Mouse (Mus musculus) natural killer cell, adult 2 months (primary cell): ENCODE data around the gene Chd1l.

ENCODE experiments used
- DNase-seq, 2 experiments: peaks; one replicate each; pipeline ENCODE4 v3.0.0; 2022; ENCODE audit warnings: low spot score in 2 of 2

Gene Chd1l

DNA sequence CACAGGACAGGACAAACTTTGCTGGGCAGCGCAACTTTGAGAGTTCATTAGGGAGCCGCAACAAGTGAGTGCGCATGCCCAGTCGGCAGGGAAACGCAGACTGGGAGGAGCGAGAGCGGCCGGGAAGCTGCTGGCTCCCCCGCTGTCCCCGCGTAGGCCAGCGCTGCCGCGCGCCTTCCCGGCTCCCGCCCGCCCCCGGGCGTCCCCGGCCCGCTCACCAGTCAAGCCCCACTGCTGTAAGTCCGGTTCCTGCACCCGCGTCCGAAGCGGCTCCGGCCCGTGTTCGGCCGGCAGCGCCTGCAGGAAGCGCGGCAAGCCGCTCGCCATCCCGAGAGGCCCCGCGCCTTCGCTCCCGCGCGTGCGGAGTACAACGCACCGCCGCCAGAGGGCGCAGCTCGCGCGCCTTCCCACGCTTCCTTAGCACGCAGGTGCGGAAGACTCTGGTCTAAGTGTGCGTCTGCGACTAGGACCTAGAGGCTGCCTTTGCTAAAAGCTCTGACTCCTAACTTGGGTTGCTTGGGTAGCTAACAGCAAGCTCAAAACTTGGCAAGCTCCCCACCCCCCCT is at the start of gene Chd1l:
TSS of gene Chd1l (minus strand) at position 359 of the 566 bp plus-strand sequence.
- peak; percentile 88 to 92 for DNase-seq

DNA sequence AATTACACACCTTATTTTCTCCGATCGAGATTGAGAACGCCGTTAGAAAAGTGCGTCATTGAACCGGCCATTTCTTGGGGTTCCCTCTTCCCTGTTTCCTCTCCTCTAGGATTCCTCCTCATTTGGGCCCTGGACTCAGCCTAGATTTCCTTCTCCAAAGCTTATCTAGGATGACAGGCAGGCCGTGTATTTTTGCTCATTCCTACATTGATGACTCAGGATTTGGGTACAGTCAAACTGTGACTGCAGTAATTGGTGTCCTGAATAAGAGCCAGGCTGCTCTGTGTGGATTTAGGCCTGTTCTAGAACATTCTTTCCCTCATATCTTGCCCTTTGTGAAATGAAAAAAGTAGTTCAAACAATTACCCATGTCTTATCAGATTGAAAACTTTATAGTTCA is 49.7 kb upstream of the Chd1l start:
- DNase-seq: no peak

DNA sequence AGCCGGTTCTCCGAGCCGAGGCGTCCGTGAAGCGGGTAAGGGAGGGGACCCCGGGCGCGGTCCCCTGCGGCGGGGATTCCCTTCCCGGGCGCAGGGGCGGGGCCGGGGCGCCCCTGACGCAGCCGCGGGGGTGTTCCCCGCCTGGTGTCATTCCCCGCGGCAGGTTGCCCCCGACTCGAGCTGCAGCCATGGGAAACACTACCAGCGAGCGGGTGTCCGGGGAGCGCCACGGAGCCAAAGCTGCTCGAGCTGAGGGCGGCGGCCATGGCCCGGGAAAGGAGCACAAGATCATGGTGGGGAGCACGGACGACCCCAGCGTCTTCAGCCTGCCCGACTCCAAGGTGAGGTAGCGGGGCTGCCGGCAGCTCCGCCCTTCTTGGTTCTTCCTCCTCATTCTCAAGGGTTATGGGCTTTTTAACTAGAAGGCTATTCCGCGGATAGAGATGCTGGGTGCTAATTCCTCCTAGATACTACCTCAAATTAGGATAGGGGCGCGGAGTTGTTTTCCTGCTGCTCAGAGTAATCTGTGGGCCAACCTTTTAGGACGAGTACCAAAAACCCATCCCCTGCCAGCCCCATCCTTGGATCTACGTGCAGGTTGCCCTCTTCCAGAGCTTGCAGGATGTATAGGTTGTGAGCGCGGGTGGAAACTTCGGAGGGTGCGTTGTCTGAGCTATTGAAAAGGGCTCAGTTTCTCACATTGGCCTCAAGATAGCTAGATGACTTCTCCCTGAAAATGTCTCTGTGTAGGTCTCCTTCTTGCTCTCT is 48.6 kb upstream of the Chd1l start:
- DNase-seq: no peak

DNA sequence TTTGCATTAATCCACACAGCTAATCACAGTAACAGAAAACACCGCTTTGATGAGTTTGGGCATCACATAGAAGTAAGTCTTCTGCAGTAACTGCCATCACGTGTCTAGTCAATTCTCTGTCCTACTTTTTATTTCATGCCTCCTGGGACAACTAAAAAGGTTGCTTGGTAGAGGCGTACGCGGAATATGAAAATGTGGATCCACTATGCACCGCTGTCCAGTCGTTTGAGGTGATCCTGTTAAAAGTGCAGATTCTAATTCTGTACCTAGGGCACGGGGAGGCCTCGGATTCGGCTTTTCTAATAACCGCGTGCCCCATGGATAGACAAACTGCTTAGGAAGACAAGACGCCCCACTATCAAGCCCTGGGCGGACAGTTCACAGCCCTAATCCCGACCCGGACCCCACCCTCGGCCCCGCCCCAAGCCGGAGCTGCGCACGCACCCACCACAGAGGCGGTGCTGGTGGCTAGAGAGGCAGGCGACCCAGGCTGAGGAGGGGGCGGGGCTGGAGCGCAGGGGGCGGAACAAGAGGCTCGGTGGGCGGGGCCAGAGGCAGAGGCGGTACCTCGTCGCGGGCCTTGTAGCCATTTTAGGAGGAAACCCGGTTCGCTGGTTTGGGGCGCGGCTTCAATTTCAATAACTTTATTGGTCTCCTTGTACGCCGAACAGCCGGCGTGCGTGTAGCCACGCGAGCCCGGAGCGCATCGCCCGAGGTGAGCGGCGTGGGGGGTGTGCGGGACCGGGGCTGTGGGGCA is 47.8 kb upstream of the Chd1l start, which contains the start of gene Prkab2:
TSS of gene Prkab2 (plus strand) at position 539 of the 757 bp plus-strand sequence.
- peak; percentile 98 to 99 for DNase-seq

DNA sequence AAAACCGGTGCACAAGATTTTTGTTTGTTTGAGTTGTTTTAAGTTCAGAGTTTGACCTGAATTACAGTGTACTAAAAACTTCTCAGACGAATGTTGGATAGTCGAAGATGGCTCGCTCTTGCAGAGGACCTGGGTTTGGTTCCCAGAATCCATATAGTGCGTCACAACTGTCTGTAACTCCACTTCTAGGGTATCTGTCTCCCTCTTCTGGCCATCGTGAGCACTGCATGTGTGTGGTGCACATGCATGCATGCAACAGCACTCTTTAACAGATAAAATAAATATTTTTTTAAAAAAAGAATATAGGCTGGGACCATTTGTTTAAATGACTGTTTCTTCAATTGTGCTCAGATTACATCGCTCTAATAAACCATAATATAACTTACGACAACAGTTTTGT is 44.9 kb upstream of the Chd1l start:
- DNase-seq: peak; percentile 24 to 49

DNA sequence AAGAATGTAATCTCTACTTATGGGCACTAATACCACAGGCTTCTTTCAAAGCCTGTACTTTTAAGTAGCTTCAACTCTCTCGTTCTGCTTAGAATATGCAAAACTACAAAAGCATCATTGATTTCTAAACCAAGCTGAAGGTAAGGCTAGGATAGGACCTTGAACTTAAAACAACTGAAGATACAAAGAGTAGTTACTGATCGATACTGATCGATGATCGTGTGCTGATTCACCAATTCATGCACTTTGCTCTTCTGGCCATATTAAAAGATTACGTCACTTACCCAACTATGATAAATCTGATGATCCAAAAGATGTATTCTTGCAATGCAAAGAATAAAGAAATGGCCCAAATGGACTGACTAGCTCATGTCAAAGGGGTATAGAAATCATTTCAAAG is 43.8 kb upstream of the Chd1l start:
- DNase-seq: no peak

DNA sequence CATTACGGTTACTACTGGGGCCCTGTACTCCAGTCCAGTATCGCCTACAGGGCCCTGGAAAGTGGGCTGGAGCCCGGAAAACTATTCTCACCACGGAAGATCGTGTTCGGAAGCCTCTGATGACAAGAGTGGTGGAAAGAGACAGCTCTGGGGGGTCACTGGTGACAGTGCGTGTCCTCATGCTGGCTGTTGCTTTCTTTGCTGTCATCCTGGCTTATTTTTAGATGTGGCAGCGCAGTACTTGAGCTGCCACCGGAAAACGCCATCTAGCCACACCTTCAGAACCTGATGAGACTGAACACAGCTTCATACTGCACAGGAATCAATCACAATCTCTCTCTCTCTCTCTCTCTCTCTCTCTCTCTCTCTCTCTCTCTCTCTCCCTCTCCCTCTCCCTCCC is 41.6 kb upstream of the Chd1l start:
- DNase-seq: no peak

DNA sequence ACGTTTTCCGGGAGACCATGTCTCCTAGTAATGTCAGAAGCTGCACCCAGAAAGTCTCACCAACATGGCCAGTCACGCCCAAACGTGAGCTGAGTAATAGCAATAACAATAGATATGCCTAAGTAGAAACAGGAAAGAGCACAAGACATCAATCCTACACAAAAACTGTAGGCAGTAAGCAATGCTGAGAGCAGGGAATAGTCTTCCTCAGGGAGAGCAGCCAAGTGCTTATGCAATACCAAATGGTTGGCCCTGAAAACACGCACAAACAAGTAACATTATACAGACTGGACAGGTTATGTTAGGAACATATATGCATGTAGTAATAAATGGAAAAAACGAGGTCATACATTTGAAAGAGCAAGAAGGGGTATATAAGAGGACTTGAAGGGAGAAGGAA is 39.5 kb upstream of the Chd1l start:
- DNase-seq: no peak

DNA sequence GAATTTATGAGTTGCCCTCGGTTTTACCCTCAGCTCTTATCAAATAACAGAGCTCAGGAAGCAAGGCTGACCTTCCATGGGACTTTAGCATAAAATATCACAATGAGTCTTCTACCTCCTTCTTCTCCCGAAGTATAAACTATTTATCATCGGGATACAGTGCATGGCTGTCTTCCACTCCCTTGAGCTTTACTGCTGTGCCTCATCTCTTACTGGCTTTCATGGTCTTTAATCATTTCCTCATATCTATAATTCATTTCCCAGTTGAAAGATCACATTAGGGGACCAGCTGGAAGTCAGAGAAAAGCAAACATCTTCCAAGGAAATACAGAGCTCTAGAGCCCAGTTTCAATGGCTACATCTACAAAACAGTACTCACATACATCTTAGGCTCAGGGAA is 39.0 kb upstream of the Chd1l start:
- no peak for DNase-seq

DNA sequence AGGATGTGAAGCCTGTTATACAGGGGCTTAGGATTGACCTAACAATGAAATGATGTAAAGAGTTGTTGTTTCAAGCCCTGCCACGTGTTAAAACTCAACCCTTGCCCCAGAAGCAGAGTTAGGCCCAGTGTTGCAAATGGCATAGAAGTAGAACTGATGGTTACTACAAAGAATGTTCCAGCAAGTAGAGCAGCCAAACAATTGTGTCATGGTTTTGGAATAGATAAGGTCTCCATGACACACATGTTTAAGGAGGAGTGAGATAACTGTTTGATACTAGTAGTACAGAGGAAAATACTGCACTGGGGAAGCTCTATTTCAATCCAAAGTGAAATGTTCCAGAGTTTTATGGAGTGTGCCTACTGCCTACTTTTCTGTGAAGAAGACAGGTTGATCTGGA is 38.5 kb upstream of the Chd1l start:
- no peak for DNase-seq

DNA sequence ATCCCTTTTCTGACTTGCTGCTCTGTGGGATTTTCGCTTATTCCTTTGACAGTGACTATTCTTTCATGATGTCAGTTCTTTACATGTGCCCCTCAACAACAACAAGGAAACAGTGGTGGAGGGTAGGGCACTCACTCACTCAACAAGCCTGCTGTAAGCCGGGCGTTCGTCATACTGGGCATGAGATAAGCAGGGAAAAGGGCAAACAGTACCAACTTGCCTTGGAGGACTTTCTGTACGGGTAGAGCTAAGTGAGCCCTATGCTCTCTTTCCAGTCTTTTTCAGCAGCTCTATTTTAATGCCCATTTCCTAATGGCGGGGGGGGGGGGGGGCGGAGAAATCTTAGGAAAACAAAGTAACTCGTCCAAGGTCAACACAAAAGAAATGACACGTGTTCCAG is 32.0 kb upstream of the Chd1l start:
- DNase-seq: no peak

DNA sequence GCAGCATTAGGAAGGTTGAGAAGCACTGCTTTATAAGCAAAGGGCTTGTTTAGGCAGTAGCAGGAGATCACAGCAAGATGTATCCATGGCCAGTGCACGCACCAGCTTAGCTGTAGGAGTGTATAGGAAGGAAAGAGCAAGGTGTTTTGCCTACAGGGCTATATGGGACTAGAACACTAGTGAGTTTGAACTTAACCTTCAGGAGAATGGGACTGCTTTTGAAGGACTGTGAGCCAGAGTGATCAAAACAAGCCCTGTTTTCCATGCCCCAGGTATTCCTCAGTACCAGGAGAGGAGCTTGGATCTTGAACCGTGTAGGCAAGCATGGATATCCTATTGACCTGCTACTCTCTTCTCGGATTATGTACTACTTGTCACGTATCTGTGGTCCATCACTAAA is 31.4 kb upstream of the Chd1l start:
- DNase-seq: no peak

DNA sequence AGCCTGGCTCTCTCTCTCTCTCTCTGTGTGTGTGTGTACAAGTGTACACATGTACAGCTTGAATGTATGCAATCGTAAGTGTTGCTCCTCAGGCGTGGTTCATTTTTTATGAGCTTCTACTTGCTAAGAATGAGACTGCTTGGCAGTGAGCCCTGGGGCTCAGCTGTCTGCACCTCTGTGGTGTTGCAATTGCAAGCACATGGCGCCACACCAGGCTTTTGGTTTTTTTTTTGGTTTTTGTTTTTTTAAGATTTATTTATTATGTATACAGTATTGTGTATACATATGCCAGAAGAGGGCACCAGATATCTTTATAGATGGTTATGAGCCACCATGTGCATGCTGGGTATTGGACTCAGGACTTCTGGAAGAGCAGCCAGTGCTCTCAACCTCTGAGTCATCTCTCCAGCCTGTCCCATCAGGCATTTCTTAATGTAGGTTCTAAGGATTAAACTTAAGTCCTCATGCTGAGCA is 24.3 kb upstream of the Chd1l start:
- no peak for DNase-seq

DNA sequence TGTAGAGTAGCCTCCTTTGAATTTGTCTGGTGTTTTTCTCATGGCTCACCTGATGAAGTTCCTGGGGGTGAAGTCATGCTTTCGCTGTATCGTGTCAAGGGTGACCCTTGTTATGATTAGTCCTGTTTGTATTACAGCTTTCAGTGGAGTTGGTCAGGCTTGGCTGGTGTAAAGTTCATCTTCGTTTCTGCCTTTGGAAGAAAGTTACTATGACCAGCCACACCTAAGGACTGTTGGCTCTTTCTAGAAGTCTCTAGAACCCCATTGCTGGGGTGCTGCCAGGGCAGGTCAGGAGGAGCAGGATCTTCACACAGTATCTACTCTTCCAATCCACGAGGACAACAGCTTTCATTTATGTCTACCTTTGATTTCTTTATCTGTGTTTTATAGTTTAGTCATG is 23.5 kb upstream of the Chd1l start:
- DNase-seq: no peak

DNA sequence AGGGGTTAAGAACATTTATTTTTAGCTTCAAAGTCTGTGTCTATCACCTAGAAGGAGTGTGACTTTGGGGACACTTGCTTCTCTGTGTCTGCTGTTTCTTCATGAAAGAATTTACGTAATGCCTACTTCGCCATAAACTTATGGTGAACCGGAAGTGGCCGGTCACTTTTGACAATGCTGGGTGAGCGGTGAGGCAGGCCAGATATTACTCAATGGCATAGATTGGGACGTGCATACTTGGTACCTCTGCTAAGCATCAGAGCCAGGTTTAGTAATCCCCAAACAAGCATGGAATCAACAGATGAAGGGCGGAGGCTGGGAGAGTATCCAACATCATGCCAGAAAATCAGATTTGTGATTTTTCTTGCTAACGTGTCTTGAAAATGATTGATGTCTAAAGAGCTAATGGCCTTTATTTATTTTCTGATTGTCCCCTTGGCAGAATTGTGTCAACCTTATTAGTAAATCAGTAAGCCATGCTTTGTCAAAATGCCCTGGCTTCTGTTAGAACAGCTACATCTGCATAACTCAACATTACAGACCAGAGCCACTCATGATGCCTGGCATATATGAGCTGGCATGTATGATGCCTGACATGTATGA is 21.4 kb upstream of the Chd1l start:
- DNase-seq: no peak

DNA sequence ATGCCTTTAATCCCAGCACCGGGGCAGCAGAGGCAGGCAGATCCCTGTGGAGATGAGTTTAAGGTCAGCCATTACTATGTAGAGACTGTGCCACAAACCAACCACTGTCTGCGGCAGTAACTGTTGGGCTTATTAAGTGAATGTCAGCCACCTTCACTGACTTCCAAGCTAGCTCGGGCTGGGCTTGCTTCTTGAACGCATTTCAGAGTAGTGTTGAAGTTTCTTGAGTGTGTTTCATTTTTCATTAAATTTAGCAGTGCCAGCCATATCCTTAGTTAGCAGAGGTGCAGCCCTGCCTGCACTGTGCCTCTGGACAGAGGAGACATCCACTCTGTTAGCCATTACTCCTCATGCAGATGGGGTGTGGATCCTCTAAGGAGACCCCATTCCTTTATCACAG is 20.7 kb upstream of the Chd1l start:
- no peak for DNase-seq

DNA sequence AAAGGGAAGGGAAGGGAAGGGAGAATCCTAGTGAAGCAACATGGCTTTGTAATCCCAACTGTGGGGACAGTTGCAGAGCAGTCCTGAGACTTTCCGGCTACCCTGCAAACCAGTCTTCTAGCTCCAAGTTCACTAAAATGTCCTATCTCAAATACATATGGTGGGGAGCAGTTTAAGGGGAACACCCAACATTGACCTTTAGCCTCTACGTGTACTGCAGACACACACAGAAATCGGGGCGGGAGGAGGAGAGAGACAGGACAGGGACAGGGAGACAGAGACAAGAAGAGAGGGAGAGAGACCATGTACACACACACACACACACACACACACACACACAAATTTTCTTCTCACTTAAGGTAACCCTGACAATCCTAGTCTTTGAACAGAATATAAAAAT is 19.9 kb upstream of the Chd1l start:
- DNase-seq: no peak

DNA sequence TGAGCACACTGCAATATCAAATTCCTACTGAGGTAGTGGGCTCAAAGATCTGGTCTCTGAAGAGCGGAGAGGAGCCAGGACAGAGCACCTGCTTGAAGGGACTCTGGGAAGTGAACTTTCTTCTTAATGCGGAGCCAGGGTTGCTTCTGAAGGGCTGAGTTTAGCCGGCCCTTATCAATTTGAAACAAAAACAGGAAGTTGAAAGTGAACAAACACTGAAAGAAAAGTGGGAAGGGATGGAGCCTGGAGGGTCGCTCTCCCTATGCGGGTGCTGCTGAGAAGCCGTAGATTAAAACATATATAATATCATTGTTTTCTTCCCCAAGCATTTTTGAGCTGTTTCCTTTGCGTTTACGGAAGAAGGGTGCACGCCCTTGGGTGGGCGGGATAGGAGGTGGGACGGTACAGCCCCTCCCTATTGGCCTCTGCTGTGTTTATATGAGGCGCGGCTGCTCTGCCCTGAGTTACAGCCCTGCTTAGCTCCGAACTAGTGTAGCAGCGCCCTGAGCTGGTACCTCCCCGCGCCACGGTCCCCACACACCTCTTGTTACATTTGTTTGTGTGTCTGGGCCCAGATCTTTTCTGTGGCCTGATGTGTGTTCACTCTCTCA is 18.5 kb upstream of the Chd1l start, which contains the start of gene Fmo5:
TSS of gene Fmo5 (plus strand) at position 414 of the 611 bp plus-strand sequence.
- DNase-seq: peak; percentile 52 to 63

DNA sequence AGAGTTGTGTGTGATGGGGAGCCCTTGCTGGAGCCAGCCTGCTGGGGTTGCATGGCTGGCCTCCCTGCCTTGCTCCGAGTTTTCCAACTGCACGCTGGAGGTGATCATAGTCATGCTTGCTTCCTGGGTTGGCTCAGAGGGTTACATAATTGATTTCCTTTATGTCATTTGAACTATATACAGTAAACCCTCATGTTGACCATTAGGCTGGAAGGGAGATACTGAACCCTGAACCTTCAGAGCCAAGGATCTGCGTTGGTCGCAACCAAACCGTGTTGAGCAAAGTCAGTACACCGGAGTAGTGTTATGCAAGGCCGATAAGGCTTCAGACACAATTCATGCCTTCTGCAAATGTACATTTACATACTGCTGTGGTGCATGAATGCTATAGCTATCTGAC is 17.9 kb upstream of the Chd1l start:
- no peak for DNase-seq

DNA sequence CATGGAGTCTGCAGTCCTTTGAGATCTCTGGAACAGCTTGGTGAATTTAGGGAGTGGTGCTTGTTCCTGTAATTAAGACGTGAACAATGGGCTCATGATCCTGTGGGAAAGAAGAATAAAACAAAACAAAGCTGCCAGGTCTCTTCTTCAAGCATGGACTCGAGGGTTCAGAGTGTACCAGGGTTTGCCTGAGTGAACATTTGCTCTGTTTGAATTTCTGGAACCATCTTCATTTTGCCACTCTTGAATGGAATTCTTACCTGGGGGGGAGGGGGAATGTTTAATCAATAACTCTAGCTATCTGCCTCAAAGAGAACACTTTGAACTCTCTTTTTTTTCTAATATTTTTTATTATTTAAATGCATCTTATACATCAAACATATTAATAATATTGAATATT is 14.6 kb upstream of the Chd1l start:
- DNase-seq: no peak

DNA sequence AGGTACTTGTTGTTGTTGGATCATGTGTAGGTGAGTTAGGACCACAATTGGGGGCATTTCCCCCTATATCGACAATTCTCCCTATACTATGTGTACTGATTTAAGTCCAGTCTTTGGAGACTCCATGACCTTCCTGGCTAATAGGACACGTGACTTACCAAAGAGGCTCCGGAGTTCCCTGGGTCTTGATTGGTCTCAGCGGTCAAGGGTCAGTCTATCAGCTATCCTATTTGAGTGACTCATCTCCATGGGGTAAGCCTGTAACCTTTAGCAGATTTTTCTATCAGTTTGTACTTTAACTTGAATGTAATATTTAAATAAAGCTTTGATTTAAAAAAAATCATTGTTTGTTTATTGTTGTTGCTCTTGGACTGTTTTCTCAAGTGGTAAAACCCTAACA is 10.7 kb upstream of the Chd1l start:
- no peak for DNase-seq

DNA sequence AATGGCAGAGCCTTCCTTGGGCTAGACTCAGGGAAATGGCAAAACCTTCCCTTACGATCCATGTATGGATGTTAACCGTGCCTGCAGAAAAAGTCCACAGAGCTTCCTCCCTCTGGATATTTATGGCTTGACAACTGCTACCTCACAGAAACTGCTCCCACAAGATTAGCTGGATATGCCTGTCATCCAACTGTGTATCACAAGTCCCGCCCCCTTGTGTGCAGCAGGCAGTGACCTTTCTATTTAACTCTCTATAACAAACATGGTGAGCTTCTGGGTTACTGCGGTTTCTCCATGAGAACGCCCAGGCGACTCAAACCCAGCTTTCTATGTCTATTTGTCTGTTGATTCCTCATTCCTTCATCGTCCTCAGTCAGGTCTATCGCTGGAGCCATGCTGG is 7.9 kb upstream of the Chd1l start:
- DNase-seq: no peak
